Mouse (Mus musculus) urinary bladder, adult 2 months (tissue): Measurements from ENCODE around the gene Nfic. TPM values are rescaled to one million over a fixed set of nuclear protein-coding genes. Genes with fewer than 3 reads are reported as not detected.

Experiments
- DNase-seq: peaks from one replicate; pipeline ENCODE4 v3.0.0; 2022; ENCODE audit warnings: low spot score
- polyA plus RNA-seq: library from polyadenylated mRNA; depleted of rRNA; stranded (reverse); fragments of >200 nt; gene quantifications from 2 replicates; pipeline ENCODE4 v1.2.3, GENCODE M21; 2012; rRNA removed

Gene Nfic
- polyA plus RNA-seq, 1 experiment = 28.4 TPM

DNA sequence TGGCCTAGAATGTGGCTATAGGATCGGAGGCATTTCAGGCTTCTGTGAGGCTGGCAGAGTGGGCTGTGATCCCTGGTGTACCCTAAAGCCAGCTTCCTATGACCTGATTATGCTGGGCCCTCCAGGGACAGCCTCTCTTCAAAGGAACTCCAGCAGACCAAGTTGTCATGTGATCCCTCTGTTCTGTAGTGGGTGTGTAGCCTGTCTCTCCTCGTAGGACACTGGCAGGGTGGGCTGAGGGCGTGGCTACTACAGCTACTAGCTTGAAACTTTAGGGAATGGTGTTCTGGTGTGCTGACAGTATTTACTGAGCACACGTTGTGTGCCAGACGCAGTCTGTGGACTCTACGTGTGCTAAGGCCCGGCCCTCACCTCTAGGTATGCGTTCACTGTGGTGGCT is 94.7 kb downstream of the Nfic start:
- DNase-seq = no peak

DNA sequence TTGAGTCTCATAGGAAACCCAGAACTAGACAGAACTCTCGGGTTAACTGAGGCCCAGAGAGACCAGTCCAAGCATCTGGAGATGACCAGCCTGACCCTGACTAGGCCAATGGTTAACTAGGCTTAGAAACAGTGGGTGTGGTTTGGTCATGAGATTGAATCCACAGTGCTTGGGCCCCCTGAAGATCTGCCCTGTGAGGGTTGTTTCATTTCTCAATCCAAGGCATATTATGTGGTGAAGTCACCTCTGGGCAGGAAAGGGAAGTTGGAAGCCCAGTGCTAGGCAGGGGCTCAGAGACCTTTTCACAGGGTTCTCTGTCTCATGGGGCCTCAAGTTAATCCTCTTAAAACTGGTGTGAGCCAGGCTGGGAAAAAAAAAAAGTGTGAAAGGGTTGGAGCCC is 96.6 kb downstream of the Nfic start:
- no peak for DNase-seq

- DNase-seq = no peak
Measured at GRCm38 (mm10) chr10:81358209-81358608, 97.2 kb downstream of the Nfic start.

- peak; percentile 81 for DNase-seq
Measured at GRCm38 (mm10) chr10:81356991-81357844, 98.2 kb downstream of the Nfic start, which contains the start of gene Mfsd12. Gene Mfsd12, plus strand, starts transcription at chr10:81357491.

GRCm38 (mm10) chr10:81356352-81356990 is 99.0 kb downstream of the Nfic start:
- DNase-seq = no peak

DNA sequence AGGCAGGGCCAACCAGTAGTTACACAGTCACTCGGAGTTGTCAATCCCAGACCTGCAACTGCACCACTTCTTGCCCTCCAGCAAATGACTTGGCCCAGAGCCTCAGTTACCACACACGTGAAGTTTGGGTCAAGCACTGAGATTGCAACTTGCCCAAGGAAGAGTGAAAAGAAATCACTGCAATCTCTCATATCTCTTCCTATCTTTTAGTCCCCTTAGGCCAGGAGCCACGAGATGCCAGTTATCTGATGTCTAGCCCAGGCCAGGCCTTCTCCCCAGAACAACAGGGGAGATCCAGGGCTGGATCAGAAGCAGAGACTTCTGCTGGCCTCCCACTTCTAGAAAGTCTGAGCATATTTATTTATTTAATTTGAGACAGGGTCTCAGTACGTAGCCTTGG is 99.9 kb downstream of the Nfic start:
- no peak for DNase-seq

GRCm38 (mm10) chr10:81354738-81355477 is 100.5 kb downstream of the Nfic start:
- DNase-seq = no peak

DNA sequence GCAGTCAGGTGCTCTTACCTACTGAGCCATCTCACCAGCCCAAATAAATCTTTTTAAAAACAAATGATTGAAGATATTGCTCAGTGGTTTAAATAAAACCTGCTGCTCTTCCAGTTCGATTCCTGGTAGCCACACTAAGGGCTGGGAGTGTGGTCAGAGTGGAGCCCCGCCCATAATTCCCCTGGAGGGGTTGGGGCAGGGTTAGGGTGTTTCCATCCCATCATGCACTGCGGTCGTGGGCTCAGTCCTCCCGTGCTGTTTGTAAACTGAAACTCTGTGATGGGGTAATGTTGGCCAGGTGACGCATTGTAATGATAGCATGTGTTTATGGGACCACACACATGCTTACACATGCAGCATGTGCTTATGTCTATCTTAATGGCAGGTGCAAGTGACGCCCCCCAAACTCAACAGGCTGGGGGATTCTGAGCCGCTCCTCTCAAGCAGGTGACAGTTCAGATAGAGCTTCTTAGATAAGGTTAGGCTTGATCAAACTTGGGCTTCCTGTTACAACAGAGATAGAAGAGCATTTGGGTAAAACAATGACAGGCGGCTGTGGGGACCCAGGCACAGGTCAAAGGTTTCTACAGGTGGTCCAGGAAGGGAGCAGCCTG is 103.7 kb downstream of the Nfic start:
- DNase-seq = no peak

DNA sequence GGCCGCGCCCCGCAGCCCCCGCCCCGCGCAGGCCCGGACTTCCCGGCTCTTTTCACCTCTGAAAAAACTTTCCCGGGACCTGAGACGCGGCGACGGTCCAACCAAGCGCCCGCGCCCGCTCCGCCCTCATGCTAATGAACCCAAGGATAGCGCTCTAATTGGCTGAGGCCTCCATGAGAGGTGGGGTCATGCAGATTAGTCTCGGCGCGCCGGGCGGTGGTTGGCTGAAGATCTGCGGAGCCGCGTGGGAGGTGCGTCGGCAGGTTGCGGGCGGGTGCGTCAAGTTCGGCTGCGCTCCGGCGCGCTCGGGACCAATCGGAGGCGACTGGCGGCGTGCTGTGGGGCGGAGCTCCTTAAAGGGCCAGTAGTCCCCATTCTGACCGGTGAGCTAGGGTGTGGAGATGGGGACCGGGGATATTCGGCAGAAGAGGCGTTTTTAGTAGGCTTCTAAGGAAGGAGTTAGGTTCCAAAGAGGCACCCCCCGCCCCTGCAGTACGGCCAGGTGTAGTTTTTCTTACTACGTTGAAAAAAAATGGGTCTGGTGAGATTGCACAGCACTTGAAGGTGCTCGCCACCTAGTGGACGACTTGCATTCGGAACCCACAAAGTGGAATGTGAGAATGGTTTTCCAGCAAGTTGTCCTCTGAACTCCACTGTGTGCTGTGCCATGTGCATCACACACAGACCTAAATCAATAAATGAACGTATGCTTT is 104.9 kb downstream of the Nfic start, which contains the start of gene Hmg20b:
Gene Hmg20b (minus strand): TSS at position 130 of the 713 bp plus-strand sequence.
- DNase-seq = peak; percentile 96

DNA sequence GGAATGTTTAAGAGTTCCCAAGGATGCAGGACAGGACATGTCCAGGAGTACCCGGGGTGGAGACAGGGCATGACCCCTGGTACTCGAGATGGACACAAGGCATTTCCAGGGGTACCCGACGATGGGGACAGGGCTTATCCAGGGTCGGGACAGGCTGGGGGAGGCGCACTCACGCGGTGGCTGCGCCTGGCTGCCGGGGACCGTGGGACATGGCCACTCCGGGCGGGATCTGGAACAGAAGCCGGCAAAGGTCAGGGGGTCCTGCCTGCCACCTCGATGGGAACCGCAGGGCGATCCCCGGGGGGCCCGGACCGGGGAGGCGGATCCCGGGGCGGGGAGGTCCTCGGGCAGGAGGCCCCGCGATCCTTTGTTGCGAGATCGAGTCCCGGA is 105.5 kb downstream of the Nfic start:
- no peak for DNase-seq

DNA sequence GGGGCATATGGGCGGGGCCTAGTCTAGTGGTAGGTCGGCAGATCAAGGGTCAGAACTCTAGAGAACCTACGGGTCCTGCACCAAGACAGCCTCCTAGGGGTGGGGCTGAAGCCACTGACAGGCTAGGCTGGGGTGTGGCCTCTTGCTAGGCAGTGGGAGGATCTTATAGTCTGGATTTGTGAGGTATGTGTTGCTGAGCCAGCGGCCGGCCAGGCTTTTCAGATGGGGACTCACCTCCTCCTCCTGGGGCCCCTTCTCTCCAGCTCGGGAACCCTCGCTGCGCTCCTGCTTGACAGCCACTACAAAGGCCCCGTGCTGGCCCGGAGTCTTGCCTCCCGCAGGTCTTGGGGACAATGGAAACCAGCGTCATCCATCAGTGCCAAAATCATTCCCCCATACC is 106.3 kb downstream of the Nfic start:
- DNase-seq = no peak

GRCm38 (mm10) chr10:81346453-81347067 is 108.9 kb downstream of the Nfic start:
- peak; percentile 51 for DNase-seq

Other genes starting within 250 kb of the Nfic start
- 0.10 and 0.13 TPM in 2 replicates for gene Atcay, start 224.8 kb downstream of the Nfic start, polyA plus RNA-seq
- gene Zfr2, start 222.5 kb downstream of the Nfic start, polyA plus RNA-seq = 29.3 and 34.4 TPM in 2 replicates
- gene Matk, start 202.7 kb downstream of the Nfic start, polyA plus RNA-seq = 2.2 and 2.6 TPM in 2 replicates
- gene Mrpl54, start 188.7 kb downstream of the Nfic start, polyA plus RNA-seq = 95.9 and 103 TPM in 2 replicates
- 45.9 and 48.3 TPM in 2 replicates for gene Apba3, start 188.7 kb downstream of the Nfic start, polyA plus RNA-seq
- 23.7 and 25.1 TPM in 2 replicates for gene Tjp3, start 164.1 kb downstream of the Nfic start, polyA plus RNA-seq
- 38.6 and 48.9 TPM in 2 replicates for gene Pip5k1c, start 162.7 kb downstream of the Nfic start, polyA plus RNA-seq
- gene Cactin, start 134.5 kb downstream of the Nfic start, polyA plus RNA-seq = 27.7 and 29.5 TPM in 2 replicates
- gene Tbxa2r, start 126.9 kb downstream of the Nfic start, polyA plus RNA-seq = 9.3 and 11.6 TPM in 2 replicates
- 3.2 and 6.5 TPM in 2 replicates for gene Gipc3, start 112.4 kb downstream of the Nfic start, polyA plus RNA-seq
- gene Hmg20b, start 105.2 kb downstream of the Nfic start, polyA plus RNA-seq = 82.9 and 91.7 TPM in 2 replicates
- gene Mfsd12, start 98.1 kb downstream of the Nfic start, polyA plus RNA-seq = 12.1 and 12.4 TPM in 2 replicates
- gene 4930404N11Rik, start 89.8 kb downstream of the Nfic start, polyA plus RNA-seq = 1.9 and 2.1 TPM in 2 replicates
- 34.1 and 34.4 TPM in 2 replicates for gene Fzr1, start 77.1 kb downstream of the Nfic start, polyA plus RNA-seq
- 42.9 and 47.4 TPM in 2 replicates for gene Dohh, start 71.2 kb downstream of the Nfic start, polyA plus RNA-seq
- gene Gm48551, start 71.2 kb downstream of the Nfic start, polyA plus RNA-seq = 3.6 and 3.8 TPM in 2 replicates
- 2.7 and 3.6 TPM in 2 replicates for gene Gm48552, start 66.6 kb downstream of the Nfic start, polyA plus RNA-seq
- 5.0 and 6.9 TPM in 2 replicates for gene Smim24, start 62.6 kb downstream of the Nfic start, polyA plus RNA-seq
- 0.44 and 0.49 TPM in 2 replicates for gene Celf5, start 27.1 kb upstream of the Nfic start, polyA plus RNA-seq
- 79.9 and 89.6 TPM in 2 replicates for gene Ncln, start 40.8 kb upstream of the Nfic start, polyA plus RNA-seq
- gene S1pr4, start 44.5 kb upstream of the Nfic start, polyA plus RNA-seq = 2.2 and 2.3 TPM in 2 replicates
- 16.1 and 16.2 TPM in 2 replicates for gene Gna15, start 68.6 kb upstream of the Nfic start, polyA plus RNA-seq
- 84.0 and 88.5 TPM in 2 replicates for gene Gna11, start 89.6 kb upstream of the Nfic start, polyA plus RNA-seq
- 385 and 562 TPM in 2 replicates for gene Aes, start 103.9 kb upstream of the Nfic start, polyA plus RNA-seq
- gene Tle2, start 118.9 kb upstream of the Nfic start, polyA plus RNA-seq = 67.4 and 93.4 TPM in 2 replicates
- 38.1 and 47.5 TPM in 2 replicates for gene Tle6, start 145.4 kb upstream of the Nfic start, polyA plus RNA-seq
- 2.2 and 2.3 TPM in 2 replicates for gene BC025920, start 150.6 kb upstream of the Nfic start, polyA plus RNA-seq
- 21.3 and 21.5 TPM in 2 replicates for gene Sirt6, start 172.2 kb upstream of the Nfic start, polyA plus RNA-seq
- 31.0 and 37.3 TPM in 2 replicates for gene Ankrd24, start 172.9 kb upstream of the Nfic start, polyA plus RNA-seq
- gene Gm10778, start 193.4 kb upstream of the Nfic start, polyA plus RNA-seq = 3.0 and 3.1 TPM in 2 replicates
- 5.4 and 5.9 TPM in 2 replicates for gene Zfp433, start 249.2 kb upstream of the Nfic start, polyA plus RNA-seq